Mouse (Mus musculus) retina, postnatal 1 day (tissue): Measurements from ENCODE around the gene Akap2.

Source experiments
- DNase-seq: peaks from one replicate; pipeline ENCODE4 v3.0.0-alpha.2; 2012

Akap2 gene

GRCm38 (mm10) chr4:57842472-57843305 lies 125.2 kb downstream of the Akap2 start:
- no peak for DNase-seq

GRCm38 (mm10) chr4:57845031-57845431 lies 127.6 kb downstream of the Akap2 start:
- peak; percentile 54 for DNase-seq

- peak; percentile 18 for DNase-seq
Observed at GRCm38 (mm10) chr4:57845541-57846210, 128.2 kb downstream of the Akap2 start.

DNA sequence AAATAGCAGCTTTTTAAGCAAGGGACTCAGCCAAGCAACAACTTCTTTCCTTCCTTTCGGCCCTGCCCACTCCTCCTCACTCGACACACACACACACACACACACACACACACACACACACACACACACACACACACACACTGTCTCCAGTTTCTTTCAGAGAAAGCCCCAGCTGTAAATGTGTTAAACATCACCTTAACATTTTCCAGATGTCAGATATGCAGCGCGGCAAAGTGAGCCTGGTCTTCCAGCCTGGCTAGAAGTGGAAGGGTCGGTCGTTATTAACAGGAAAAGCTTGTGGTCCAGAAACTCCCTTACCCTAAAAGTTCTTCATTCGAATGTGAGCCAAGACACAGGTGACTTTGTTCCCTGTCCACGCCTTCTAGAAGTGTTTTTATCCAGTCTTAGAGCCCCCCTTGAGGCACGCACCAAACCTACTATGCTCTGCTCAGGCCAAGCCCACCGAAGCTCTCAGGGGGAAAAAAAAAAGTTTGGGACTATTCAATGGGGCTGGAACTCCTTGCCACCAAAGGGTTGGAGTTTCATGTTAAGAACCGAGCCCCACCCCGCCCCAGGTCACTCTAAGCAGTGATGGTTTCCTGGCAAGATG lies 129.0 kb downstream of the Akap2 start:
- no peak for DNase-seq

DNA sequence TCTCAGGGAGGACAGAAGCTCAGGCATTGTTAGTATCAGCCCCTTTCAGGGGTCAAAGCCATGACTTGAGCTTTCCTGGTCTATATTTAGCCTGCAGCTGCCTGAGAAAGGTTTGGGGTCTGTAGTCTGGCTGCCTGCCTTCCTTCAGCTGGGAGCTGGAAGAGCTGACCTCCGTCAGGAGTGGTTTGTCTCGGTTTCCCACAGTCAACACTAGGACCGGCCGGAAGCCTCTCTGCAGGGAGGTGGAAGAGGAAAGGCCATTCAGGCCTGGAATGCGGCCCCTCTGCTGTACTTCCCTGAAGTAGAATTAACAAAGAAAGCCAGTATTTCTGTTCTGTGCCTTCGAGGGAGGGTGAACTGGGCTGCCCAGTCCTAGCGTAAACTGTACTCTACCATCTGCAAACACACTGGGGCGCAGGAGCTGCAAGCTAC lies 129.6 kb downstream of the Akap2 start:
- peak; percentile 17 for DNase-seq

DNA sequence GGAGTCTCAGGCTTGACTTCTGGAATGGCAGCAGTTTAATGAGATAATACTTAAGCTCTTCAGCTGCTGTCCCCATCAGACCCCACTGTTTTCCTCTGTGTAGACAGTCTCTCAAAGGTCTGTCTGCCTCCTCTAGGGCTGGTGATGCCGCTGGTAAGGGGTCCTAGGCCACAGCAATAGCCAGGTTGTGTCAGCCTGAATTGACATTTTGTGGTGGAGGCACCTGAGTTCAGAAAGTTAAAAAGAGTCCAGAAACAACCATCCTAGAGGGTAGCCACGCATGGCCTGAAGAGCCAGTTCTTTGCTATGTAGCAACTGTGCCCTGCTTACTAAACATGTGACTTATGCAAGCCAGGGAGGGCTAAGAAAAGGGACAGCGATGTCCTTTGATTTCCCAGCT lies 130.2 kb downstream of the Akap2 start:
- DNase-seq = no peak

DNA sequence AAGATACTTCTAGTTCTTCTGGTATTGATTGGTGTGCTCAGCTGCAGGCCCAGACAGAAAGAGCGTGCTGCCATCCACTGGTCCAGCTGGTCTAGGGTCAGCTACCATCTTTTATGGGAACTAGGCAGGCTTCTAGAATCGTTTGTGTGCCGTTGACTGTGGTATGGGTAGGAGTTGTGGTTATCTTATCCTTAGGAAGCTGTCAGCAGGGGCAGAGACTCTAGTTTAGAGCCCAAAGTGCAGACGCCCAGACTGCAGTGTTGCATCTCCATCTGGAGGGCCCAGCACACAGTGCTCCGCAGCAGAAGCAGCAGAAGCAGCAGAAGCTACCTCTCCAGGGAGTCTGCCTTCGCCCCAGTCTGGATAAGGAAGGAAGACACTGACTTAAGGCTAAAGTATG lies 132.0 kb downstream of the Akap2 start:
- DNase-seq = no peak

GRCm38 (mm10) chr4:57851731-57852130 lies 134.3 kb downstream of the Akap2 start:
- DNase-seq = no peak

DNA sequence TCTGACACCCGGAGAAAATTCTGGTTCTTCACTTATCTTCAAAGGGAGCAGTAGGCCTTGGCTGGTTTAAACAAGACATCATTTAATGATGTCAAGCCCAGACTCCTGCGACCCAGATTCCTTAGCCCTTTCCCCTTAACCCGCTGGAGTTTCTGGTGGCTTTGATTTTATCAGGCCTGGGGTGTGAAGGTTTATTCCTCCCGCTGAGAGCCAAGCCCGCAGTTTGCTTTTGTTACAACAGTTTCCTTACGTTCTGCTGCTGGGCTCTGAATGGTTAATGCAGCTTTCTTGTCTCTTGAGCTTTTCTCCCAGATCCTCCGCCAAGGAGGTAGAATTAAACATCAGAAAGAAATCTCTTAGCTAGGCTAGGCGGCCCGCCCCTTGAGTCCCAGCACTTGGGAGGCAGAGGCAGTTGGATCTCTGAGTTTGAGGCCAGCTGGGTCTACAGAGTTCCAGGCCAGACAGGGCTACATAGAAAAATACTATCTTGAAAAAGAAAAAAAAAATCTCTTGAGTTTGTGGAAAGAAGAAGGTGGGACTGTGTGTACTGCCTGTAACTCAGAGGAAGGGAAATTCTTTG lies 135.1 kb downstream of the Akap2 start:
- DNase-seq = no peak

DNA sequence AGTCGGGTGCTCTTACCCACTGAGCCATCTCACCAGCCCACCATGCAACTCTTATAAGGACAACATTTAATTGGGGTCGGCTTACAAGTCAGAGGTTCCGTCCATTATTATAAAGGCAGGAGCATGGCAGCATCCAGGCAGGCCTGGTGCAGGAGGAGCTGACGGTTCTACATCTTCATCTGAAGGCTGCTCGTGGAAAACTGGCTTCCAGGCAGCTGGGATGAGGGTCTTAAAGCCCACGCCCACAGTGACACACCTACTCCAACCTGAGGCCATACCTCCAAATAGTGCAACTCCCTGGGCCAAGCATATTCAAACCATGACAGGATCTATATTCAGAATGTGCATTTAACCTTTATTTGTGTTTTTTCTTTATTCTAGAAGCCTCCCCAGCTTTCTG lies 136.7 kb downstream of the Akap2 start:
- DNase-seq = no peak

GRCm38 (mm10) chr4:57855281-57855941 lies 138.0 kb downstream of the Akap2 start:
- no peak for DNase-seq

DNA sequence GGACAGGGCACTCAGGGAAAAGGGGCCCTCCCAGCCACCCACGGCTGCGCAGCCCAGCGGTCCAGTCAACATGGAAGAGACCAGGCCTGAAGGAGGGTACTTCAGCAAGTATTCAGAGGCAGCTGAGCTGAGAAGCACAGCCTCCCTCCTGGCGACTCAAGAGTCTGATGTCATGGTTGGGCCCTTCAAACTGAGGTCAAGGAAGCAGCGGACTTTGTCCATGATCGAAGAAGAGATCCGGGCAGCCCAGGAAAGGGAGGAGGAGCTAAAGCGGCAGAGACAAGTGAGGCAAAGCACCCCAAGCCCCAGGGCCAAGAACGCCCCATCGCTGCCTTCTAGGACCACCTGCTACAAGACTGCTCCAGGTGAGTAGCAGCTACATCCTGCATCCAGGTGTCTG lies 139.2 kb downstream of the Akap2 start:
- no peak for DNase-seq

GRCm38 (mm10) chr4:57860204-57860611 lies 142.8 kb downstream of the Akap2 start:
- no peak for DNase-seq

- DNase-seq = no peak
Observed at GRCm38 (mm10) chr4:57861166-57861565, 143.7 kb downstream of the Akap2 start.

GRCm38 (mm10) chr4:57861856-57862255 lies 144.4 kb downstream of the Akap2 start:
- no peak for DNase-seq

DNA sequence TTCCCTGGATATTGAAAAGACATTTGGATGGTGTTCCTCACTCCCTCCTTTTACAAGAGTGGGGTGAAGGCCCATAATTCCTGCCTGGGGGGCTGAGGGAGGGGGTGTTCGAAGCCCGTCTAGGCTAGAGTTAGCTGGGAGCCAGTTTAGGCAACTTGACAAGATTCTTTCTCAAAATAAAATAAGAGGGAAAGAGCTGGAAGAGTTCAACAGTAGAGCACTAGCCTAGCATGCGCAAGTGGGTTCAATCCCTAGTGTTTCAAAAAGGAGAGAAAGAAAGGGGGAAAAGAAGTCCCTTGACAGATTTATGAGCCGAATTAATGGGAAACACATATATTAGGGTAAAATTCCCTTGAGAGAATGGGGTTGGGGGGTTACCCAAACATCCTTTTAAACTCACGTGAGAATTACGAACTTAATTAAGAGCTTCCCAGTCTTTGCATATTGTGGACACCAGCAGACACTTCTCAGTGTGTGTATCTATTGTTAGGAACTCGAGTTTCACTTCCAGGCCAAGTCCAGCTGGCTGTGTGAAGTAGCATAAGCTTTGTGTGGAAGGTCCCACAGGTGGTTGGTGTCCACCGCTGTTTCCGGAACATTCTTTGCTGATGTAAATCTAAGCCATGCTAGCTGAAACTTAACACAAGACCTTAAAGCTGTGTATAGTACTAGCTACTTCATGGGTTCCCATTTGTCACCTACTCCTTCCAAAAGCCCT lies 145.0 kb downstream of the Akap2 start:
- no peak for DNase-seq

DNA sequence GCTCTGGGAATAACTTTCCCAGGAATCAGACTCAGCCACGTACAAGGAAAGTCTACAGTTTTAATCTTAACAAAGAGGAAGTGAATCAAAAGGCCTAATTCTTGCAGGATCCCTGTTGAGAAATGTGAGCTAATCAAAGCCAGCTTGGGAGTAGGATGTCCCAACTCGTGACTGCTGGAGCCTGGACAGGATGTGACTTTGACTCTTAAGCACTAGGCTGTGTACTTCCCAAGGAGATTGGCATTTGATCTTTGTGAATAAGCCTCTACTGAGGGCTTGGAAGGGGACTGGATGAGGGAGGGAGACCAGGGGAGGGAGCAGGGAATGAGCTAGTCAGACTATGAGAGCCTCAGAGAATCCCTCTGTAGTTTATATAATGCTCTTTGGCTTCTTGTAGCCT lies 148.6 kb downstream of the Akap2 start:
- DNase-seq = no peak

- DNase-seq = no peak
Observed at GRCm38 (mm10) chr4:57866990-57867389, 149.5 kb downstream of the Akap2 start.

DNA sequence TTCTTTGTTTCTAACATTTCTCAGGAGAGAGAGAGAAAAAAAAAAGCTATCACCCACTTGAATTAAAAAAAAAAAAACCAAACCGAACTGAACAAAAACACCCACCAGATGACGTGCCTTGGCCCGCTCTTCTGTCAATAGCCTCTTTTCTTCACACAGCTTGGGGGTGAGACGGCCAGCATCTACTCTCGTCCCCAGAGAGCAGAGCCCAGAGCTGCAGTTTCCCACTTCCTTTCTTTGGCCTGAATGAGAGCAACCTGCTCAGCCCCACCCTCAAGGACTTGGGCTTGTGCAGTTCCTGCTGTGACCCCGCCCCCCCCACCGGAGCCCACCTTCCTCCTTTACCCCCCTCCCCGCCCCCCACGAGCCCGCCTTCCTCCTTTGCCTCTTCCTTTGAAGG lies 150.0 kb downstream of the Akap2 start:
- no peak for DNase-seq

DNA sequence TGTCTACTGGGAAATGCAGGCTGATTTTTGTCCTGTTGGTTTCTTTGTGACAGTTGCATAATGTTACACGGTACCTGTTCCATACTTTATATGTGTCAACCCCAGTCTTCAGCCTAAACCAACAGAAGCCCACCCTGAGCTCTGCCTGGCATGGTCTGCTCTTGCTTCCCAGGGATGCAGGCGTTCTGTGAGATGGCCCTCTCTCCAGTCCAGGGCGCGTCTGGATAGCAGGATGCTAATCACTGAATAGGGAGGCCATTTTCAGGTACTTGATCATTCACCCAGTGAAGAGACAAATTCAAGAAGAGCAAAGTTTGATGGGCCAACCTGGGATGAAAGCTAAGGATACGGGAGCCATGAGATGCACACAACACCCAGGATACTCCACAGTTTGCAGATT lies 161.7 kb downstream of the Akap2 start:
- DNase-seq = no peak

DNA sequence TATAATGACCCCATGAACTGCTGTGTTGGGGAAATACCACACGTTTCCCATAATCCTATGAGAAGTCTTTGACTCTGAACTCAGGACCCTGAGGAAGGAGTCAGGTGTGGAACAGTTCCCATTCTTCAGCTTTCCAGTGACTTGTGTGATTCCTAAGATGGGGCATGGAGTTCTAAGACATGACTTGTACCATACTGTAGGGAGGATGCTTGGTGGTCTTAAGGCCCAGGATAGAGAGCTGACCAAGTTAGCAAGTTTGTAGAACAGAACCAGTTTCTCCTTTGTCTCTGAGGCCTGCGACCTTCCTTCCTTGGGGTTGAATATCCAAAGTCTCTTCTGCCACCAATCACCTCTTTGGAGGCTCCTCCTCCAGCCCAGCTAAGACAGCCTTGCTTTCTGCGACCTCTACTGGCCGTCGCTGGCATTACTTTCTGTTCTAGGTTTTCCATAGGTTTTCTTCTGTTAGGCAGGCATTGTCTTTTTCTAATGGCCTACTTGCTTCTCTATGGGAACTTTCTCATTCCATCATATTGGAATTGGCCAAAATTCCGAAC lies 162.4 kb downstream of the Akap2 start:
- DNase-seq = peak; percentile 82
